Mouse (Mus musculus) E14TG2a.4 (cell line): ENCODE measurements at regions not wholly inside any gene's neighbourhood (a gene's known extent, or its start where the extent isn't known, plus 50 kb on each side); places are given as distances from the start of the nearest gene placed in this dataset.

Source experiments
- CTCF ChIP-seq: conservative IDR thresholded peaks from 2 replicates; pipeline ENCODE4 v1.5.1; 2014; ENCODE audit warnings: low read length
- NANOG ChIP-seq: IDR thresholded peaks from 2 replicates; pipeline ENCODE4 v1.6.1; 2014; ENCODE audit warnings: borderline replicate concordance, low read length, mixed read lengths
- POU5F1 ChIP-seq: IDR thresholded peaks from 2 replicates; pipeline ENCODE4 v1.6.1; 2014; ENCODE audit warnings: low read length, borderline replicate concordance

DNA sequence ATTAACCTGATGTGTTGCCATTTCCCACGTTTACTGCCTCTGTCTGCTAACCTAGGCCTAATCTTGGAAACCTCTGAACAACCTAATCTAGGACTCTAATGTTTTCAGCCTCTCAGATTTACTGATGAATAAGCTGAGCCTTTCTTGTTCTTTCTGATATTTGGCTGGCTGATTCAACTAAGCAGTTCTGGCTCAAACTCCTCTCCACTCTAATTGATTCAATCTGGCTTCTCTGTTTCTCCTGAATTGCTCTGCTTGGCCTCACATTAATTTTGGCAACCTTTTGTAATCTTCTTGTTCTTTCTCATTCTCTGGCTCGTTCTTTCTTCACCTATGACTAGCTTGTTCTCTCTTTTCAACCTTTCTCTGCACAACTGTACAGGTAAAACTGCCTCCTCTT lies 1561.2 kb upstream of the Zeb2 start:
- no peak for TF ChIP-seq CTCF
- no peak for TF ChIP-seq POU5F1
- no peak for TF ChIP-seq NANOG
